Mouse (Mus musculus): ENCODE results near the gene Rad9a. TPM values are rescaled to one million over a fixed set of nuclear protein-coding genes. Genes with fewer than 3 reads are reported as not detected.

Rad9a gene
- polyA plus RNA-seq, 1 experiment from 2014 or later: 39.4 TPM

GRCm38 (mm10) chr19:4220416-4220815, 19.0 kb upstream of the Rad9a start:
- H3K36me3 ChIP-seq (ENCODE audit: insufficient read depth, low read length): no peaks in the 10 kb centered on the region
- H3K9me3 ChIP-seq (ENCODE audit: low read length): no peaks in the 10 kb centered on the region
- no peak overlapping the region for H3K4me3 ChIP-seq (ENCODE audit: low read length)
- H3K9ac ChIP-seq (replicated peaks; ENCODE audit: low read length): peak overlapping the region; percentile 52
- H3K27me3 ChIP-seq (ENCODE audit: insufficient read depth, low read length): no peaks in the 10 kb centered on the region
- peak overlapping the region; percentile 31 for H3K4me2 ChIP-seq (replicated peaks; ENCODE audit: low read depth, low read length)
- H3K27ac ChIP-seq (ENCODE audit: low read length): peak overlapping the region; percentile 87
- peaks cover 60% of the 10 kb centered on the region for H3K4me1 ChIP-seq (ENCODE audit: insufficient read depth, low read length)
- WGBS: 37% methylated on average over 3 of the region's 4 CpGs
- no peak for ATAC-seq (ENCODE audit: low FRiP score, low TSS enrichment)

- no peaks in the 10 kb centered on the region for H3K27me3 ChIP-seq (ENCODE audit: insufficient read depth, low read length)
- H3K4me3 ChIP-seq (ENCODE audit: low read length): no peak overlapping the region
- peaks cover 61% of the 10 kb centered on the region for H3K4me1 ChIP-seq (ENCODE audit: insufficient read depth, low read length)
- no peak for ATAC-seq (ENCODE audit: low FRiP score, low TSS enrichment)
- WGBS: 91% methylated on average over 6 of the region's 6 CpGs
- no peak overlapping the region for H3K27ac ChIP-seq (ENCODE audit: low read length)
- H3K9me3 ChIP-seq (ENCODE audit: low read length): no peaks in the 10 kb centered on the region
- H3K9ac ChIP-seq (replicated peaks; ENCODE audit: low read length): peak overlapping the region; percentile 52; the same call in 1 of the 2 replicates
- H3K36me3 ChIP-seq (ENCODE audit: insufficient read depth, low read length): no peaks in the 10 kb centered on the region
- H3K4me2 ChIP-seq (replicated peaks; ENCODE audit: low read depth, low read length): no peak overlapping the region
Measured at GRCm38 (mm10) chr19:4219943-4220342, 18.5 kb upstream of the Rad9a start.

- Histone ChIP-seq H3K9me3 (ENCODE audit: low read length) (no peaks in the 10 kb centered on the region), H3K9ac (replicated peaks; ENCODE audit: low read length) (no peak overlapping the region), H3K27ac (ENCODE audit: low read length) (no peak overlapping the region), H3K36me3 (ENCODE audit: insufficient read depth, low read length) (no peaks in the 10 kb centered on the region), H3K4me3 (ENCODE audit: low read length) (no peak overlapping the region), H3K4me2 (replicated peaks; ENCODE audit: low read depth, low read length) (no peak overlapping the region), H3K4me1 (ENCODE audit: insufficient read depth, low read length) (peaks cover 63% of the 10 kb centered on the region), H3K27me3 (ENCODE audit: insufficient read depth, low read length) (no peaks in the 10 kb centered on the region)
- 83% methylated on average over 1 of the region's 1 CpGs for WGBS
- no peak for ATAC-seq (ENCODE audit: low FRiP score, low TSS enrichment)
Measured at GRCm38 (mm10) chr19:4218784-4219183, 17.3 kb upstream of the Rad9a start.

GRCm38 (mm10) chr19:4218293-4218692, 16.8 kb upstream of the Rad9a start:
- ATAC-seq (ENCODE audit: low FRiP score, low TSS enrichment): no peak
- WGBS: 65% methylated on average over 2 of the region's 11 CpGs
- Histone ChIP-seq H3K27ac (ENCODE audit: low read length) (no peak overlapping the region), H3K4me2 (replicated peaks; ENCODE audit: low read depth, low read length) (no peak overlapping the region), H3K36me3 (ENCODE audit: insufficient read depth, low read length) (no peaks in the 10 kb centered on the region), H3K9me3 (ENCODE audit: low read length) (no peaks in the 10 kb centered on the region), H3K4me3 (ENCODE audit: low read length) (no peak overlapping the region), H3K4me1 (ENCODE audit: insufficient read depth, low read length) (peaks cover 68% of the 10 kb centered on the region), H3K27me3 (ENCODE audit: insufficient read depth, low read length) (no peaks in the 10 kb centered on the region), H3K9ac (replicated peaks; ENCODE audit: low read length) (no peak overlapping the region)

- Histone ChIP-seq H3K4me3 (ENCODE audit: low read length) (no peak overlapping the region), H3K4me2 (replicated peaks; ENCODE audit: low read depth, low read length) (no peak overlapping the region), H3K4me1 (ENCODE audit: insufficient read depth, low read length) (peaks cover 70% of the 10 kb centered on the region), H3K9ac (replicated peaks; ENCODE audit: low read length) (no peak overlapping the region), H3K36me3 (ENCODE audit: insufficient read depth, low read length) (no peaks in the 10 kb centered on the region), H3K27ac (ENCODE audit: low read length) (no peak overlapping the region), H3K27me3 (ENCODE audit: insufficient read depth, low read length) (no peaks in the 10 kb centered on the region), H3K9me3 (ENCODE audit: low read length) (no peaks in the 10 kb centered on the region)
- WGBS: 58% methylated on average over 3 of the region's 3 CpGs
- ATAC-seq (ENCODE audit: low FRiP score, low TSS enrichment): no peak
Measured at GRCm38 (mm10) chr19:4217855-4218254, 16.4 kb upstream of the Rad9a start.

- H3K4me1 ChIP-seq (ENCODE audit: insufficient read depth, low read length): peaks cover 70% of the 10 kb centered on the region
- WGBS: 18% methylated on average over 5 of the region's 5 CpGs
- peak overlapping the region; percentile 91; the same call in 1 of the 2 replicates for H3K4me2 ChIP-seq (replicated peaks; ENCODE audit: low read depth, low read length)
- H3K27me3 ChIP-seq (ENCODE audit: insufficient read depth, low read length): no peaks in the 10 kb centered on the region
- ATAC-seq (ENCODE audit: low FRiP score, low TSS enrichment): no peak
- H3K27ac ChIP-seq (ENCODE audit: low read length): peak overlapping the region; percentile 74
- no peak overlapping the region for H3K4me3 ChIP-seq (ENCODE audit: low read length)
- no peaks in the 10 kb centered on the region for H3K9me3 ChIP-seq (ENCODE audit: low read length)
- peak overlapping the region; percentile 49 for H3K9ac ChIP-seq (replicated peaks; ENCODE audit: low read length)
- no peaks in the 10 kb centered on the region for H3K36me3 ChIP-seq (ENCODE audit: insufficient read depth, low read length)
Measured at GRCm38 (mm10) chr19:4217140-4217539, 15.7 kb upstream of the Rad9a start.

- peak overlapping the region; percentile 91 for H3K4me2 ChIP-seq (replicated peaks; ENCODE audit: low read depth, low read length)
- peak overlapping the region; percentile 49 for H3K9ac ChIP-seq (replicated peaks; ENCODE audit: low read length)
- H3K27ac ChIP-seq (ENCODE audit: low read length): peak overlapping the region; percentile 74
- WGBS: 13% methylated on average over 14 of the region's 14 CpGs
- no peaks in the 10 kb centered on the region for H3K27me3 ChIP-seq (ENCODE audit: insufficient read depth, low read length)
- H3K36me3 ChIP-seq (ENCODE audit: insufficient read depth, low read length): no peaks in the 10 kb centered on the region
- H3K4me1 ChIP-seq (ENCODE audit: insufficient read depth, low read length): peaks cover 69% of the 10 kb centered on the region
- peak overlapping the region; percentile 83 for H3K4me3 ChIP-seq (ENCODE audit: low read length)
- ATAC-seq (ENCODE audit: low FRiP score, low TSS enrichment): no peak
- H3K9me3 ChIP-seq (ENCODE audit: low read length): no peaks in the 10 kb centered on the region
Measured at GRCm38 (mm10) chr19:4216041-4216685, 14.7 kb upstream of the Rad9a start.

GRCm38 (mm10) chr19:4215451-4215840, 14.0 kb upstream of the Rad9a start:
- H3K9ac ChIP-seq (replicated peaks; ENCODE audit: low read length): peak overlapping the region; percentile 98
- ATAC-seq (ENCODE audit: low FRiP score, low TSS enrichment): 0 out of 2 replicates have a peak, but pooled peaks have one; percentile 0
- H3K36me3 ChIP-seq (ENCODE audit: insufficient read depth, low read length): no peaks in the 10 kb centered on the region
- H3K4me2 ChIP-seq (replicated peaks; ENCODE audit: low read depth, low read length): peak overlapping the region; percentile 91
- H3K4me1 ChIP-seq (ENCODE audit: insufficient read depth, low read length): peaks cover 62% of the 10 kb centered on the region
- H3K27ac ChIP-seq (ENCODE audit: low read length): peak overlapping the region; percentile 97
- peak overlapping the region; percentile 83 for H3K4me3 ChIP-seq (ENCODE audit: low read length)
- 3% methylated on average over 18 of the region's 21 CpGs for WGBS
- H3K9me3 ChIP-seq (ENCODE audit: low read length): no peaks in the 10 kb centered on the region
- no peaks in the 10 kb centered on the region for H3K27me3 ChIP-seq (ENCODE audit: insufficient read depth, low read length)

- peak overlapping the region; percentile 97 for H3K27ac ChIP-seq (ENCODE audit: low read length)
- H3K36me3 ChIP-seq (ENCODE audit: insufficient read depth, low read length): no peaks in the 10 kb centered on the region
- peak overlapping the region; percentile 91 for H3K4me2 ChIP-seq (replicated peaks; ENCODE audit: low read depth, low read length)
- peak; percentile 28 for ATAC-seq (ENCODE audit: low FRiP score, low TSS enrichment)
- peak overlapping the region; percentile 83 for H3K4me3 ChIP-seq (ENCODE audit: low read length)
- no peaks in the 10 kb centered on the region for H3K9me3 ChIP-seq (ENCODE audit: low read length)
- under 1% methylated on average over 43 of the region's 81 CpGs for WGBS
- H3K4me1 ChIP-seq (ENCODE audit: insufficient read depth, low read length): peaks cover 56% of the 10 kb centered on the region
- no peaks in the 10 kb centered on the region for H3K27me3 ChIP-seq (ENCODE audit: insufficient read depth, low read length)
- peak overlapping the region; percentile 98 for H3K9ac ChIP-seq (replicated peaks; ENCODE audit: low read length)
Measured at GRCm38 (mm10) chr19:4214771-4215450, 13.4 kb upstream of the Rad9a start.

Data from kidney, embryonic 16.5 days (tissue).